Comparison of ENCODE assay signal across 8 mouse cellular contexts in the genomic region with DNA sequence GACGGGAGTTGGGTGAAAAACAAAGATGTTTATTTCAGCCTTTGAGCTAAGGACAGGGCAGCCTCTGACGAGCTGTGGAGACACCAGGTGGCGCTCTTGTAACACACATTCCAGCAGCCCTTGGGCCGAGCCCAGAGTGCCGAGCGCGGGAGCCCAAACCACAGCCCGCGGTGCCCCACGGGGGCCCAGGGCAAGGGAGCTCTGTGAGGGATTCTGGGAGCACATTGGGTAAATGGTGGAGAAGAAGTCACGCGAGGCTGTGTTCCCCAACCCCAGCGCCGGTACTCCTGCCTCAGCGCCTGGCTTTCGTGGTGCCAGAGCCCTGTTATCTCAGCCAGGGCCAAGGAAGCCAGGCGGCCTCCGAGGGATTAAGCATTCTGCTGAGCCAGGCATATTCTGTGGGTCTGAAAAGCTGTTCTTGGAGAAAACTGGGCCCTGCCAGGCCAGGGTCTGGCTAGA. TPM values are rescaled to one million over a fixed set of nuclear protein-coding genes. Genes with fewer than 3 reads are reported as not detected.
DNase-seq lines count a peak whose midpoint lies in the region; ATAC-seq lines count a peak whose summit lies in the region.

No protein-coding gene starts in this region.

- intact Hi-C loops in left cerebral cortex, postnatal 10 days (cut with DNase I), result loop anchor here (1.0 to 10.0 kb wide), 3 partner anchors 257 to 611 kb away; partner anchors contain the start of gene Mrgprg

- DNase-seq in adrenal gland, adult (ENCODE audit: inconsistent age in 2 of 2, low spot score in 1 of 2), result peak; percentile 88 to 97
- peak; percentile 91 for DNase-seq in embryo, embryonic 10.5 days (ENCODE audit: low spot score)
- peak; percentile 75 for DNase-seq in gastrocnemius, postnatal 25 days
- peak; percentile 74 to 89 for DNase-seq in left cerebral cortex, postnatal 10 days (ENCODE audit: extremely low spot score in 1 of 2, low spot score in 2 of 2)
- peak; percentile 87 for DNase-seq in right cerebral cortex, postnatal 14 days
- peak; percentile 88 for DNase-seq in urinary bladder, postnatal 25 days (ENCODE audit: low spot score)

- ATAC-seq in inflammation-experienced regulatory T-cells, adult 6 months, result peak; percentile 52
- ATAC-seq in megakaryocyte-erythroid progenitor cell, adult 5-6 weeks (replicated peaks; ENCODE audit: low FRiP score, low TSS enrichment, poor library complexity, severe bottlenecking), result peak; percentile 83

RNA-seq across cellular contexts. Expression of gene Kcnq1, which starts 47.8 kb away (rescaled TPM):
- under 1 TPM; 0.33 to 0.80 TPM for total RNA-seq in gastrocnemius, postnatal 25 days (2021)
- under 1 TPM in 2 of 3 experiments, not detected in 1; 0.19 to 0.42 TPM for polyA plus RNA-seq in inflammation-experienced regulatory T-cells, adult 6 months (2017; shearing (Covaris generic))
- 1 to 10 TPM; 1.4 to 2.1 TPM for total RNA-seq in left cerebral cortex, postnatal 10 days (2021)
- total RNA-seq in megakaryocyte-erythroid progenitor cell, adult 5-6 weeks (2014; fragmentation: Nextera tagmentation), result 0.46 TPM in 1 of 2 replicates, not detected in the other
- not detected in 2 replicates for total RNA-seq in megakaryocyte-erythroid progenitor cell, adult 5-6 weeks (2017)

RNA-seq across cellular contexts. Expression of gene Trpm5, which starts 59.5 kb away (rescaled TPM):
- total RNA-seq in gastrocnemius, postnatal 25 days (2021), result under 1 TPM in 1 of 2 experiments, not detected in 1; 0.13 TPM
- under 1 TPM in 1 of 3 experiments, not detected in 2; 0.68 TPM for polyA plus RNA-seq in inflammation-experienced regulatory T-cells, adult 6 months (2017; shearing (Covaris generic))
- under 1 TPM; 0.21 to 0.26 TPM for total RNA-seq in left cerebral cortex, postnatal 10 days (2021)
- 0.13 TPM in 1 of 2 replicates, not detected in the other for total RNA-seq in megakaryocyte-erythroid progenitor cell, adult 5-6 weeks (2014; fragmentation: Nextera tagmentation)
- total RNA-seq in megakaryocyte-erythroid progenitor cell, adult 5-6 weeks (2017), result 2.3 TPM in 1 of 2 replicates, not detected in the other

Comparison
In these comparisons a context has a peak if more than half of its experiments do, and no peak if none do; other contexts are left out.
1. Peak in every context shown above with its lines: DNase-seq and ATAC-seq.